In the genomic region with DNA sequence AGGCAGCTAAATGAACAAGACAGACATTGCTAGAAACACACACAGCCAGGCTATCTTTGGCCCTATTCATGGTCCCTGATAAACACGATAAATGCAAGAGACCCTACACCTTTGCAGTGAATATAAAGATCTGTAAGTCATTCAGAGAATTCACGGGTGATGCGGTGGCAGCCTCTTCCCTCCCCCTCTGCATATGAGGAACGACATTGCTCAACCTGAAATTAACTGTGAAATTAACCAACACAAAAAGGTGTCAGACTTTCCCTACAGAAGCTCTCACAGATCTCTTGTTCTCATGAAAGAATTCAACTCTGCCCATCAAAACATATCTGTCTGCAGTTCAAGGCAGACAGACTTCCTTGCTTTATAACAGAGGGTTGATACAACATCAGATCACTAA, we compare ENCODE assay signal across 20 mouse cellular contexts.
"Had no signal": no experiment of that assay in that cellular context is flagged by ENCODE, and none has a peak within 500 bp of the region (broad histone marks: within the 10 kb centered on the region; RNA-seq: fewer than 3 reads in every experiment).

No protein-coding gene starts in this region.

- H3K4me1 ChIP-seq: limb, embryonic 10.5 days; midbrain, embryonic 10.5 days; midbrain, embryonic 13.5 days; neural tube, embryonic 13.5 days had no signal

- H3K27ac ChIP-seq: kidney, postnatal 0 days; limb, embryonic 10.5 days; limb, embryonic 13.5 days; liver, embryonic 12.5 days; liver, embryonic 15.5 days; lung, embryonic 15.5 days; midbrain, embryonic 10.5 days; midbrain, embryonic 13.5 days; neural tube, embryonic 13.5 days had no signal

- ATAC-seq: intestine, embryonic 16.5 days; liver, embryonic 12.5 days; midbrain, embryonic 13.5 days; midbrain, embryonic 16.5 days had no signal

- H3K27me3 ChIP-seq: limb, embryonic 13.5 days; liver, embryonic 12.5 days; liver, embryonic 15.5 days; lung, embryonic 15.5 days; midbrain, embryonic 13.5 days; neural tube, embryonic 13.5 days had no signal

- H3K4me3 ChIP-seq: limb, embryonic 10.5 days; limb, embryonic 13.5 days; liver, embryonic 12.5 days; liver, embryonic 15.5 days; lung, embryonic 15.5 days; midbrain, embryonic 10.5 days; midbrain, embryonic 13.5 days; myocyte; neural tube, embryonic 13.5 days had no signal

- DNase-seq: kidney, adult 18-20 months; kidney, postnatal 25 days; liver; lung, adult 18-20 months; lung, postnatal 10 days; lung, postnatal 36 days; thymus, adult 2 months; thymus, postnatal 14 days had no signal
